Mouse (Mus musculus) MEL (cell line): ENCODE measurements at regions not wholly inside any gene's neighbourhood (a gene's known extent, or its start where the extent isn't known, plus 50 kb on each side); places are given as distances from the start of the nearest gene placed in this dataset.

Source experiments
- DNase-seq: peaks from one replicate; pipeline ENCODE4 v3.0.0; 2011; ENCODE audit warnings: low read depth, low spot score
- H3K27ac ChIP-seq: 2 replicates; pipeline ENCODE4 v1.5.1; 2012; ENCODE audit warnings: low read depth, mild to moderate bottlenecking, control low read depth, low read length, moderate library complexity; ENCODE audit not compliant: control insufficient read depth
- H3K27me3 ChIP-seq, 2 experiments: fragments of 150-350 bp in 1 of 2; sonication (generic) in 1 of 2; 2 replicates each; pipeline ENCODE4 v1.6.1; 2012; ENCODE audit warnings: low read length in 2 of 2, mild to moderate bottlenecking in 2 of 2, improper control_type of control experiment in 1 of 2, moderate library complexity in 1 of 2; ENCODE audit not compliant: insufficient read depth in 2 of 2, control insufficient read depth in 1 of 2
- H3K36me3 ChIP-seq, 2 experiments: 2 replicates each; pipeline ENCODE4 v1.6.1; 2012 to 2014; ENCODE audit warnings: low read length in 2 of 2, improper control_type of control experiment in 1 of 2, inconsistent platforms in 1 of 2, mild to moderate bottlenecking in 1 of 2; ENCODE audit not compliant: insufficient read depth in 2 of 2, control insufficient read depth in 1 of 2
- H3K4me1 ChIP-seq, 2 experiments: fragments of 150-350 bp in 1 of 2; sonication (generic) in 1 of 2; 2 replicates each; pipeline ENCODE4 v1.6.1; 2012; ENCODE audit warnings: low read length in 2 of 2, improper control_type of control experiment in 1 of 2, mild to moderate bottlenecking in 1 of 2; ENCODE audit not compliant: insufficient read depth in 2 of 2, control insufficient read depth in 1 of 2
- H3K4me3 ChIP-seq, 2 experiments: fragments of 150-350 bp in 1 of 2; sonication (generic) in 1 of 2; 2 replicates each; pipeline ENCODE4 v1.5.1; 2012; ENCODE audit warnings: low read depth in 2 of 2, low read length in 2 of 2, mild to moderate bottlenecking in 2 of 2, moderate library complexity in 2 of 2, control low read depth in 1 of 2, improper control_type of control experiment in 1 of 2; ENCODE audit not compliant: control insufficient read depth in 1 of 2, insufficient read depth in 1 of 2
- H3K79me2 ChIP-seq: 2 replicates; pipeline ENCODE4 v1.6.1; 2012; ENCODE audit warnings: mild to moderate bottlenecking, low read length, moderate library complexity; ENCODE audit not compliant: control insufficient read depth, poor library complexity, insufficient read depth
- H3K9ac ChIP-seq: 2 replicates; pipeline ENCODE4 v1.6.1; 2012; ENCODE audit warnings: low read depth, mild to moderate bottlenecking, control low read depth, low read length, moderate library complexity; ENCODE audit not compliant: control insufficient read depth, poor library complexity, severe bottlenecking
- H3K9me3 ChIP-seq: fragments of 150-350 bp; sonication (generic); replicated peaks from 2 replicates; pipeline ENCODE4 v1.6.1; 2012; ENCODE audit warnings: mild to moderate bottlenecking, low read length, improper control_type of control experiment, moderate library complexity; ENCODE audit not compliant: insufficient read depth
- CHD1 ChIP-seq: IDR thresholded peaks from 2 replicates; pipeline ENCODE4 v1.6.1; 2012; ENCODE audit warnings: low read depth, mild to moderate bottlenecking, inconsistent platforms, low read length, improper control_type of control experiment
- CTCF ChIP-seq, 3 experiments: IDR thresholded peaks in 2 of 3; conservative IDR thresholded peaks in 1 of 3; 2 replicates each; pipeline ENCODE4 v1.5.1; 2011 to 2012; ENCODE audit warnings: low read length in 3 of 3, low read depth in 2 of 3, mild to moderate bottlenecking in 2 of 3, improper control_type of control experiment in 1 of 3, inconsistent platforms in 1 of 3, mixed read lengths in 1 of 3, moderate library complexity in 1 of 3; ENCODE audit not compliant: control insufficient read depth in 1 of 3, insufficient read depth in 1 of 3, poor library complexity in 1 of 3, severe bottlenecking in 1 of 3
- GABPA ChIP-seq: IDR thresholded peaks from 2 replicates; pipeline ENCODE4 v1.6.1; 2012; ENCODE audit warnings: low read depth, mild to moderate bottlenecking, inconsistent platforms, low read length, improper control_type of control experiment, moderate library complexity
- JUND ChIP-seq: IDR thresholded peaks from 2 replicates; pipeline ENCODE4 v1.6.1; 2011; ENCODE audit warnings: low read depth, mild to moderate bottlenecking, improper control_type of control experiment, low read length
- MYC ChIP-seq: IDR thresholded peaks from 2 replicates; pipeline ENCODE4 v1.6.1; 2011; ENCODE audit warnings: low read depth, mild to moderate bottlenecking, low read length, improper control_type of control experiment, moderate library complexity
- NELFE ChIP-seq: IDR thresholded peaks from 2 replicates; pipeline ENCODE4 v1.6.1; 2011; ENCODE audit warnings: low read depth, low read length, improper control_type of control experiment
- SIN3A ChIP-seq: IDR thresholded peaks from 2 replicates; pipeline ENCODE4 v1.6.1; 2012; ENCODE audit warnings: low read length, improper control_type of control experiment, inconsistent platforms
- TBP ChIP-seq: IDR thresholded peaks from 2 replicates; pipeline ENCODE4 v1.8.0; 2011; ENCODE audit warnings: low read depth, low read length, improper control_type of control experiment
- TCF12 ChIP-seq: IDR thresholded peaks from 2 replicates; pipeline ENCODE4 v1.6.1; 2014; ENCODE audit warnings: low read depth, mild to moderate bottlenecking, inconsistent platforms, low read length, improper control_type of control experiment, moderate library complexity
- USF1 ChIP-seq: IDR thresholded peaks from 2 replicates; pipeline ENCODE4 v1.6.1; 2014; ENCODE audit warnings: low read depth, mild to moderate bottlenecking, inconsistent platforms, low read length, improper control_type of control experiment, moderate library complexity
- ZMIZ1 ChIP-seq: IDR thresholded peaks from 2 replicates; pipeline ENCODE4 v1.6.1; 2012; ENCODE audit warnings: low read depth, mild to moderate bottlenecking, inconsistent platforms, low read length, improper control_type of control experiment, moderate library complexity

DNA sequence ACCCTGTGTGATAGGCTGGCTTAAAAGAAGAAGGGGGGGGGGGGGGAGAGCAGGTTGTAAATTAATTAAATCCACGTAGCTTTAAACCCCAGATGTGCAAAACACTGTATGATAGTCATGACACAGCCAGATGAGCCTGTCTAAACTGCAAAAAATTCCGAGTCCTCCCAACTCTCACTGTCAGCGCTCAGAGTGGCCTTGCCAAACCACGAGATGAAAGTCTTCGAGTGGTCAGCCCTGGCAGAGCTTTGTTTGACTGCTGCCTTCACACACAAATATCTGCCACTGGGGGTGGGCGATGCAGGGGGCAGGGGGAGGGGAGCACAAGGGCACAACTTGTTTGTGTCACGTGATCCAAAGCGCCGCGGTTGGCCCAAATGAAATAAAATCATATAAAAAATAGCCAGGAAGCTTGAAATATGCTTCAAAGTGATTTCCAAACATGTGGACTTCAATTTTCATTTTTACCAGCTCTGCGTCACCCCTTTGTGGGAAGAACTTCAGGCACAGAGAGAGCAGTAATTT, 396.5 kb upstream of the Jarid2 start:
- no peak for TF ChIP-seq SIN3A
- TF ChIP-seq GABPA, result no peak
- TF ChIP-seq JUND, result no peak
- no peak for TF ChIP-seq ZMIZ1
- TF ChIP-seq TBP, result no peak
- TF ChIP-seq CHD1, result no peak
- no peak for TF ChIP-seq NELFE
- no peak for TF ChIP-seq CTCF (IDR thresholded peaks at IDR 0.05 in 2 of 3, conservative IDR thresholded peaks at IDR 0.05 in 1 of 3; ENCODE audit: control insufficient read depth in 1 of 3, insufficient read depth in 1 of 3, low read depth in 2 of 3, low read length in 3 of 3, poor library complexity in 1 of 3, severe bottlenecking in 1 of 3)
- TF ChIP-seq USF1, result no peak
- Histone ChIP-seq H3K4me3 (no peak overlapping the region), H3K36me3 (no peaks in the 10 kb centered on the region), H3K27me3 (no peaks in the 10 kb centered on the region), H3K4me1 (no peaks in the 10 kb centered on the region), H3K79me2 (no peaks in the 10 kb centered on the region), H3K27ac (no peak overlapping the region), H3K9ac (no peak overlapping the region), H3K9me3 (no peaks in the 10 kb centered on the region)
- no peak for DNase-seq

GRCm38 (mm10) chr13:44339061-44339741, 390.1 kb upstream of the Jarid2 start:
- Histone ChIP-seq H3K36me3 (no peaks in the 10 kb centered on the region), H3K4me1 (no peaks in the 10 kb centered on the region), H3K4me3 (no peak overlapping the region), H3K79me2 (no peaks in the 10 kb centered on the region), H3K9me3 (no peaks in the 10 kb centered on the region), H3K27me3 (no peaks in the 10 kb centered on the region), H3K27ac (no peak overlapping the region), H3K9ac (no peak overlapping the region)
- DNase-seq, result no peak
- no peak for TF ChIP-seq TCF12

- H3K9me3 ChIP-seq, result no peaks in the 10 kb centered on the region
- no peak for DNase-seq
- H3K27me3 ChIP-seq, result no peaks in the 10 kb centered on the region
- H3K4me3 ChIP-seq, result no peak overlapping the region
- H3K9ac ChIP-seq, result no peak overlapping the region
- no peak overlapping the region for H3K27ac ChIP-seq
- TF ChIP-seq MYC (no peak), NELFE (no peak)
- TF ChIP-seq, all 39 proteins: peak for 0
- Histone ChIP-seq H3K4me1 (no peaks in the 10 kb centered on the region), H3K36me3 (no peaks in the 10 kb centered on the region), H3K79me2 (no peaks in the 10 kb centered on the region)
Measured at GRCm38 (mm10) chr13:44345094-44345493, 384.2 kb upstream of the Jarid2 start.
